Mouse (Mus musculus): ENCODE measurements around the gene Smarcc1.
"Not testable (repeated sequence)": the region's sequence is repeated elsewhere in the genome, so short reads cannot be mapped to it uniquely, and the experiment has no call there.

Gene Smarcc1

DNA sequence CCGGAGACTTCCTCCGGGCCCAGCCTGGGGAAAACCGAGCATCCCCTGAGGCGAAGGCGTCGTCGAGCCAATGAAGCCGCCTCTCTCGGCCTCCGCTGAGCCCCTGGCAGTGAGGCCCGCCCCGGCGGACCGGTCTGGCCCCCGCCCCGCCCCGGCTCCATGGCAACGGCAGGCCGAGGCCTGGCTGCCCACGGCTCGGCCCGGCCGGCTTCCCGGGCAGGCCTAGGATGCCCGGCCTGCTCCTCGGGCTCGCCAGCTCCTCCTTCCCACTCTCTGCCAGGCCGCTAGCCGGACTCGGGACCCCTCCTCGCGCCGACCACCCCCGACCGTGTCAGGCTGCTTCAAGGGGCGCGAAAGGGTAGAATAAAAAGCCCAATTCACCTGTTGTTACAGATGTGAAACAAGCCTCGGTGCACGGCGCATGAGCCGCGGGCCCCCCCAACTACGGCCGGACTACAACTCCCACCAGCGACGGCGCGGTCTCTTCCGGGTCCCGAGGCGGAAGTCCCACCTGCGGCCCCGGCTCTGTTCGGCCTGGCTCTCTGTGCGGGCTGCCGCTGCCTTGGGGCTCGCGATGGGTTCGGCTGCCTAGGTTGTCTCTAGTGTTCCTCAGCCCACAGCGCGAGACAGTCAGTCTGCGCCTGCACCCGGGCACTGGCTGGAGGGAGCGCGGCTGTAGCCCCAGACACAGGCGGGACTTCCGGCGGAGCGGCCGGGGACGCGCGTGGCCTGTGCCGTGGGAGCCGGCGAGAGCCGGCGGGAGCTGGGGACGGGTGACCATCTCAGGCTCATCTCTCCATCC is at the start of gene Smarcc1:
Gene Smarcc1, plus strand, starts transcription at position 732 of the 802 bp plus-strand sequence.
- in situ Hi-C loops (cut with MboI, MseI), result no loop called here

DNA sequence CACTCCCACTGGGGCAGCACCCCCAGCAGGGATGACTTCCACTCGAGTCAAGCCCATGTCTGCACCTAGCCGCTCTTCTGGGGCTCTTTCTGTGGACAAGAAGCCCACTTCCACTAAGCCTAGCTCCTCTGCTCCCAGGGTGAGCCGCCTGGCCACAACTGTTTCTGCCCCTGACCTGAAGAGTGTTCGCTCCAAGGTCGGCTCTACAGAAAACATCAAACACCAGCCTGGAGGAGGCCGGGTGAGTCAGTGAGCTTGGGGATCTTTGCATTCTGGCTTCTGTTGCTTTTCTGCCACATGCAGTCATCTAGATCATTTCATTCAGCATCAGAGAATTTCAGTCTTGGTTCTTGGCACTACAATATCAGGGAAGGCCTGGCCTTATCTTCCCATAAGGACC is 48.8 kb upstream of the Smarcc1 start:
- in situ Hi-C loops (cut with MboI, MseI), result no loop called here

DNA sequence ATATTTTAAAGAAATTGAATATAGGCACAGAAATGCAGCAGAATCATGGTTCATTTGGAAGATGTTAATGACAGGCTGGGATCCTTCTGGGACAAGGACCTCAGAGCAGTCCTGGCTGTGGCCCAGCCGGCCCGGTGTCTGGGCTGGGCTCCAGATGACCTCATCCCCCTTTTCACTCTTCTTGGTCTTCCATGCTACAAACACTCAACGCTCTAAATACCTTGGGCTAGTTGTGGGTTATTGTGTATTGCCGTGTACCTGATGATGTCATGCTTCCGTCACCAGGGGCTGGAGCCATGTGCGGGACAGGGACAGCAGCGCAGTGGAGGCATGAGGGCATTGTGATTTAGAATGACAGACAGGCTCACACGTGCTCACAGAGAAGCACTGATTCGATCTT is 47.1 kb upstream of the Smarcc1 start:
- in situ Hi-C loops (cut with MboI, MseI), result loop anchor here (5.0 to 10.0 kb wide), 2 partner anchors 88 to 176 kb away; no protein-coding TSS in a partner anchor

DNA sequence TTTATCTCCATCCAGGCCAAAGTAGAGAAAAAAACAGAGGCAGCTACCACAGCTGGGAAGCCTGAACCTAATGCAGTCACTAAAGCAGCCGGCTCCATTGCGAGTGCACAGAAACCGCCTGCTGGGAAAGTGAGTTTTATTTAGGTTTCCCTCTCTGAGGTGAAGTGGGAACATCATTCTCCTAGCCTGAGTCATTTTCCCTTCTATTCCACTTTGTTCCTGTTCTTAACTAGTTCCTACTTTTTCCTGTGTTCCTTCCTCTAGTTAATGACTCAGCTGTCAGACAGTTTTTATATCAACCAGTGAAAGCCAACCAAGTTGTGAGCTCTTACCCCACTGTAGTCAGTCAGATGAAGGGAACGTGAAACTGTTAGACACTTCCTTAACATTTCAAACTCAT is 46.5 kb upstream of the Smarcc1 start:
- in situ Hi-C loops (cut with MboI, MseI), result loop anchor here (5.0 to 10.0 kb wide), 2 partner anchors 89 to 176 kb away; no protein-coding TSS in a partner anchor

DNA sequence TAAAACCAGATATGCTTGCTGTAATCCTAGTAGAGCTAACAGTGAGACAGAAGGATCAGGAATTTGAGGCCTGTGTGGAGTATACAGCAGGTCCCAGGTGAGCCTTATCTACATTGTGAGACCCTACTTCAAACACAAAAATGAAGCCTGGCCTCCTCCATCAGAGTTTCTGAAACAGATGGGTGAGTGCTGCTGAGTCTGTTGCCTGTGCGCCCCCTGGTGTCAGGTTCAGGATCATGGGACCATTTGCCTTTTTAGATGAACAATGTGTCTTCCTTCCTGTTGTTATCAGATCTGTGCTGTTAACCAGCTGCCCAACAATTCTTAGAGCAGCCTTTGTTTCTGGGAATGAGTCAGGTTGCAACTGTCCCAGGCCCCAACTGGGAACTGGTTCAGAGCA is 45.7 kb upstream of the Smarcc1 start:
- in situ Hi-C loops (cut with MboI, MseI), result loop anchor here (5.0 to 10.0 kb wide), 2 partner anchors 90 to 177 kb away; no protein-coding TSS in a partner anchor

DNA sequence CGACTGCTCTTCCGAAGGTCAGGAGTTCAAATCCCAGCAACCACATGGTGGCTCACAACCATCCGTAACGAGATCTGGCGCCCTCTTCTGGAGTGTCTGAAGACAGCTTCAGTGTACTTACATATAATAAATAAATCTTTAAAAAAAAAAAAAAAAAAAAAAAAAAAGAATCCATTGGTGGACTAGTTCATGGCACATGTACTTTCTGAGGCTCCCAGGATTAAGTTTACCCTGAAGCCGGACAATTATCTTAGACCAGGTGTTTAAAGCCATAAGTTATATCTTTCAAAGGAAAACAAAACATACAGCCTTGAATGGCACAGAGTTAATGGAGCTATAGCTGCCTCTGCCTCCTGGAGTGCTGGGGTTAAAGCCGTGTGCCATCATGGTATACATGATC is 41.0 kb upstream of the Smarcc1 start:
- in situ Hi-C loops (cut with MboI, MseI), result loop anchor here (10.0 kb wide), 1 partner anchor 182 kb away; no protein-coding TSS in a partner anchor

DNA sequence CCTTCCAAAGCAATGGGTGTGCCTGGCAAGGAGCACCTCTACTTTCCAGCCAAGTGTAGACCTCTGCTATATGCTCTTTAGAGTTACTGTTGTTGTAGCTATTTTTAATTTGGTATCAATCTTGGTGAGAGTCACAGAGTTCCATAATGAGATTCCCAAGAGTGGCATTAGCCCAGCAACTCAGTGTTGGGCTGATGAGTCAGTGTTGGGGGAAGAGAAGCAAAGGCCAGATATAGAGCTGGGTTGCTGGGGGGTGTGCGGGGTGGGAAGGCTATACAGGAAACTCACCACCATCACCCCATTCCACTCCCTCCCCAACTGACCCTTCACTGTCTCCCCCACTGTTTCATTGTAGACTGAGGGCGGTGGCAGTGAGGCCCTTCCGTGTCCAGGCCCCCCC is 36.4 kb upstream of the Smarcc1 start:
- in situ Hi-C loops (cut with MboI, MseI), result no loop called here

DNA sequence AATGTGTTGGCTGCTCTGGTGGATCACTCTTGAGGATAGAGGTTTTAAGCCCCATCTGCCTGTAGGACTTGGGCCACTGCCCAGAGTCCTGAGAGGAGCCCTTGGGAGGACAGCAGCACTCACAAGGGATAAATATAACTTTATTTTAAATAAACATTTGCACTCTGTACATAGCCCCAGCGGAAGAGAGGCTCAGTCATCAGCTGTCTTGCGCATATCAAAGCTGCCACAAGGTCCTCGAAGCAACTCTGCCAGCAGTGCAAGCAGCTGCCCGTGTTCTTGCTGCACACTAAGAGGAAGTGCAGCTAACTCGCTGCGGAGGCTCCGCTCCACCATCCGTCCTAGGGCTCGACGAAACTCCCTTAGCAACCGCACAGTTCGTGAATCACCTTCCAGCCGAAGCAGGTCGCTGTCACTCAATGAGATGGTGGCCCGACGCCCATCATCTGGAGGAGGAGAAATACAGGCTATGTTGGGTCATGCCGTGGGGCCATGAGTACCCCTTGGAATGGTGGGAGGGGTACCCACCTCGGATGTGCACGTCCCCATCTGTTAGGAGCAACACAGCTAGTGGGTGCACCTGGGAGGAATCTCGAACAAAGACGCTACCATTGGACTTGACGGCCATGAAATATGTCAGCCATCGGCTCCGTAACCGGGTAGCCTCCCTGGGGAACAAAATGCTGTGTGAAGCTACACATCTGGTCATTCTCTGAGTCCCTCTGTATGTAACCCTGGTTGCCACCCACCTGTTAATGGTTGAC is 33.1 kb upstream of the Smarcc1 start:
- in situ Hi-C loops (cut with MboI, MseI), result no loop called here

DNA sequence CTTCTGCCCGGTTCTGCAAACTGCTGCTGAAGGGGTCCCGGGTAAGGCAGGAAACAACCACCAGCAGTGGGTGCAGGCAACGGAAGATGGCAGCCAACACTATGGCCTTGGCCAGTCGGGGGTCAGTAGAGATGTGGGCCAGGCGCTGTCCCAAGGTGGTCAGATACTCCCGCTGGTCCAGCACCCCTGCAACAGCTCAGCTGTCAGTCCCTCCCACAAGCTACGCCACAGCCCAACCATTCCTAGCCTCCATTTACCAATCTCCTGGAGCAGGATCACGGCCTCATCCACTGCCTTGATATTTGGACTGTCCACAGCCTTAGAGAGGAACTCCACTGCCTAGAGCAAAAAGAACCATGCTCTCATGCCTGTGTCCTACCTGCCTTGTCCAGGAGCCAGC is 31.8 kb upstream of the Smarcc1 start:
- in situ Hi-C loops (cut with MboI, MseI), result no loop called here

DNA sequence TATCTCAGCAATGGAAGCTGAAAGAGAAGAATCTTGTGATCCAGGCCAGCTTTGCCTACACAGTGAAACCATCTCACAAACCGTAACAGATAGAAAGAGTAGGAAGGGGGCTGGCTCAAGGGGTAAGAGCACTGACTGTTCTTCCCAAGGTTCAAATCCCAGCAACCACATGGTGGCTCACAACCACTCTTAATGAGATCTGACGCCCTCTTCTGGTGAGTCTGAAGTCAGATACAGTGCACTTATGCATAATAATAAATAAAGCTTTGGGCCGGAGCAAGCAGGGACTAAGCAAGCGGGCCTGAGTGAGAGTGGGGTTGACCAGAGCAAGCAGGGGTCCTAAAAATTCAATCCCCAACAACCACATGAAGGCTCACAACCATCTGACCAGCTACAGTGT is 24.2 kb upstream of the Smarcc1 start:
- in situ Hi-C loops (cut with MboI, MseI), result no loop called here

DNA sequence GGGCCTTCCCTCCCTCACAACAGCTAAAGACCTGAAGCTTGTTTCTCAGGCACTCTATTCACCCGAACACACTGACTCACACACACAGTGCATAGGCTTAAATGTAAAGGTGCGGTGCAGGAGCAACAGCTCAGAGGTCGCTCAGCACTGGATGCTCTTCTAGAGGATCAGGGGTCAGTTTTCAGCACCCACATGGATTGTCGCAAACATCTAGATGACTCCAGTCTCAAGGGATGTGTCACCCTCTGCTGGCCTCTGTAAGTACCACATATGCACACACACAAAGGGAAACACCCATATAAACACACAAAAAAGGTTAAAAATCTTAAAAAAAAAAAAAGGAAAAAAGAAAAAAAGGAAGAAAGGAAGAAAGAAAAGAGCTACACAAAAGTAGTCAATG is 22.7 kb upstream of the Smarcc1 start:
- in situ Hi-C loops (cut with MboI, MseI), result no loop called here

DNA sequence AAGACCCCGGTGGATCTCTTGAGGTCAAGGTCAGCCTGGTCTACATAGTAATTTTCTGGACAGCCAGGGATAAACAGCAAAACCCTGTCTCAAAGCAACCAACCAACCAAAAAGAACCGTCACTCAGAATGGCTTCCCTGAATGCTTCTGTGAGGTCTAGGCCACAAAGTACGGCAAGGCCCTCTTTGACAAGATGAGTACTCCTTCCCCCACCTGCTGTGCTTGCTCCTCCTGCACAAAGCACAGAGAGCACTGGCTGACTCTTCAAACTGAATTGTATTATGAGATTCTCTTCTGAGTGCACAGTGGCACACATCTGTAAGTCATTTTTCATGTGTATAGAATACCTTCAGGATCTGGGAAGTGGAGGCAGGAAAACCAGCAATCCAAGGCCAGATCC is 19.7 kb upstream of the Smarcc1 start:
- in situ Hi-C loops (cut with MboI, MseI), result no loop called here

DNA sequence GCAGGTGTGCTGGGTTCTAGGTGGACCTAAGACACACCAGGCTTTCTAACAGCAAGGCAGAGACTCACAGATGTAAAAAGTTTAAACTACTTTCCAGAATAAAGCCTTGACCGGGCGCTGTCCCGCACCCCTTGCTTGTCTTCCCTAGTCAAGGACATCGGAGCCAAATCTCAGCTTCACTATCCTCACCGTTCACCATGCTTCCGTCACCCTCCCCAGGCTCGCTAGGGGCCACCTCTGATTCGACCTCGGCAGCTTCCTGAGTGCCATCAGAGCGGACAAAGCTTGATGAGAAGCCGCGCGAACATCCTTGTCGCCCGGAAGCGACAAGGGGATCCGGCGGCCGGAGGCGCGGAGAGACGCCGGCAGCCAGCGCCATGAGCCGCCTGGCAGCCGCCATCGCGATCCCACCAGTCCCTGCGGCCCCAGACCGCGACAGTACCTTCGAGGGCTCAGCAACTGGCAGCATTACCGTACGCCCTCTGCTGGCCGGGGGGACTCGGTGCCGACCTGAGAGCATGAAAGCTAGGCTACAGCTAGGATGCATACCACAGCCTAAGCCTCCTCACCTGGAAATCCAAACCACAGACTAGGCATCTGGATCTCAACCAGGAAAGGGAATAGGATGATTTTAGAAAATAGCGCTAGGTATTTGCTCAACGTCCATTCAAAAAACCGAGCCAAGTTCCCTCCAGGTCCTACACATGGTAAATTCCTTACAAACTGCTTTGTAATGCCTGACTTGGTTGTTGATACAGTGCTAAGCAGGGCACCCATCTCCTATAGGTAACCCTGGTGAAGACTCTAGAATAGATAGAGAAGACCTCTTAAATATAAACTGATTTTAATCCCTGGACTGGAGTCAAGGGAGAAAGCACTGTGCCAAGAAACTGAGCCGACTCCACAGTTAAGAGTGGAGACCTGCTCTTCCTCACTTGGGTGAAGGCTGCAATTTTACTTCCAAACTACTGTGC is 16.6 kb upstream of the Smarcc1 start:
- in situ Hi-C loops (cut with MboI, MseI), result no loop called here

DNA sequence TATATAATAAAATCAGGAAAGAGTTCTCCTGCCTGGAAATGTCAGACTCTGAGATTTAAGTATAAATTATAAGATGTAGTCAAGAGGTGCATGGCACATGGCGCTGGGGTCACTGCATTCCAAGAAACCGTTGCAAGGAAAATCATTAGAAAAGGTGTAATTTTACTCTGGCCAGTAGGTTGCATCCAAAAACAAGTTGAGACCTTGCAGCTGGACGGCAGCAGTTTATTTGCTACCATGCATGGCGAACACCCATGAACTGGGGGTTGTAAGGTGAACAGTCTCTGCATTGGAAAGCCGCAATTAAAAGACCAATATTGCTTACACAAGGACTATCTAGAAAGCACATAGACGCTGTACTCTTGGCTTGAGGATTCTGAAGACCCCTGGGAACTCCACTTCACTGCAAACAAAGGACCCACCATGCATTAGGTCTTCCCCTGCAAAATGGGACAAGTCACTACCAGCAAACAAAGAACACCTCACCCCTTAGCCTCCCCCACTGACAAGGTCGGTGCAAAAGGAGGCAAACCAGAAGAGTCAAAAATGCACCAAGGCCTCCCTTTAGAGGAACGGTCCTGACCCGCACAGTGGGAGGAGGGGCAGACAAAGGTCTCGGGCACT is 1.0 kb upstream of the Smarcc1 start:
- in situ Hi-C loops (cut with MboI, MseI), result no loop called here

DNA sequence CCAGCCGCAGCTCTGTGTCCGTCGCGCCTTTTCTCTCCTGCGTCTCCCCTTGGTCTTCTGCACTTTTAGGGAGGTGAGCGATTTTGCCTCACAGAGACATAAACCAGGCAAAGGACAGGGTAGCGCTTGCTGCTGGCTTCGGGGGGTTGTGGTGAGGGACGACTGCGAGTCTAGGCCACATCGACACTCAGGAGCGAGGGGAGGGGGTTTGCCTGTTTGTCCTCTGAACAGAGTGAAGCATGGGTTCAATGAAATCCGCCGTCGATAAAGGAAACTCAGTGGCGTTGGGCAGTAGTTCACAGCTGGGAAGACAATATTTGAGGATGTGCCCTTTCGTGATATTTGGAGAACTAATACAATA is 251 bp downstream of the Smarcc1 start, which contains the start of gene Dhx30:
Gene Dhx30, minus strand, starts transcription at position 52 of the 361 bp plus-strand sequence.
- in situ Hi-C loops (cut with MboI, MseI), result no loop called here

DNA sequence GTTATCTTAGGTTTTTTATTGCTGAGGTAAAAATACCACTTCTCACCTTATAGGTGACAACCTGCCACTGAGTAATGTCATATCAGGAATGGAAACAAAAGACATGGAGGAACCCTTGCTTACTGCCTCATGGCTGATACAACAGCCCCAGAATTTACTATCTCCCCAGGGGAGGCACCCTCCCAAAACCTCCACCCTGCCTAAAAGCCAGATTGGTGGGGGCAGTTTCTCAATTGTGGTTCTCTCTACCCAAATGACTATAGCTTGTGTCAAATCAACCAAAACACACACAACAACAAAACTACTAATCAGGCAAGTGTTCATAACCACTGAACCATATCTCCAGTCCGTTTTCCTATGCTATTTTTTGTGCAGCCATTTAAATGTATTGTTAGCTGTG is 741 bp downstream of the Smarcc1 start:
- in situ Hi-C loops (cut with MboI, MseI), result no loop called here

DNA sequence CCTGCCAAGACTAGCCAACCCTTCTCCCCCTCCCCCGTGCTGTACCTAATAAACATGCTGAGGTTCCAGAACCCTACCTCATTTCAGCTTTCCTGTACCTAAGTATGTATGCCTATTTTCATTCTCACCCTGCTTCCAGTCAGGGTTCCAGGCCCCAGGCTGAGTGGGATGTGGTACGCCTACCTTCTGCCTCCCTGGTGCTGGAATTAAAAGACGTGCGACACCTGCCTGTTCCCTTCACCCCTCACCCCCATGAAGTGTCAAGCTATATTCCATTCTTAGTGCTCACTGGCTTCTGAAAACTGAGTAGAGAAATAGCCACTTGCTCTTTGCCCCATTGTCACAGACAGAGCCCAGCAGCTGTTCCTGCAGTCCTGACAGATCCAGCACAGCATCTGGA is 3.9 kb downstream of the Smarcc1 start:
- in situ Hi-C loops (cut with MboI, MseI), result no loop called here

DNA sequence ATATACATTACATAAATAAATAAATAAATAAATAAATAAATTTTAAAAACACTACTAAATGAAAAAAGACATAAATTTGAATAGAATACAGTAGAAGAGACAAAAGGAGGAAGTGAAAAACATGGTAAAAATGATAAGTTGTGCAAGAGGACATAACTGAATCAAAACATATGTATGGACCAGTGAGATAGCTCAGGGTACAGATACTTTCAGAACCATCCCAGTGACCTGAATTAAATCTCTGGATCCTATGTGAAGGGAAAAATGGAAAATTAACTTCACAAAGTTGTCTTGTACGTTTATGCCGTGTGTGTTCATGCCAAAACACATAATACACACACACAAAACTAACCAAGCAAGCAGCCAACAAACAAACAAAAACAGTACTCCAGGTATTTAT is 5.8 kb downstream of the Smarcc1 start:
- in situ Hi-C loops (cut with MboI, MseI), result no loop called here

DNA sequence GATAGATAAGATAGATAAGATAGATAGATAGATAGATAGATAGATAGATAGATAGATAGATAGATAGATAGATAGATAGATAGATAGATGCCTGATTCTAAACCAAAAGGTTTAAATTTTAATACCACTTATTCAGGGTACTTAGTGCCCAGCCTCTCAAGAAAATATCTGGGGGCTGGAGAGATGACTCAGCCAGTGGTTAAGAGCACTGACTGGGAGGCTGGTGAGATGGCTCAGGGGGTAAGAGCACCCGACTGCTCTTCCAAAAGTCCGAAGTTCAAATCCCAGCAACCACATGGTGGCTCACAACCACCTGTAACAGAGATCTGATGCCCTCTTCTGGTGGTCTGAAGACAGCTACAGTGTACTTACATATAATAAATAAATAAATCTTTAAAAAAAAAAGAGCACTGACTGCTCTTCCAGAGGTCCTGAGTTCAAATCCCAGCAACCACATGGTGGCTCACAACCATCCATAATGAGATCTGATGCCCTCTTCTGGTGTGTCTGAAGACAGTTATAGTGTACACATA is 6.6 kb downstream of the Smarcc1 start:
- in situ Hi-C loops (cut with MboI, MseI), result not testable (repeated sequence)

DNA sequence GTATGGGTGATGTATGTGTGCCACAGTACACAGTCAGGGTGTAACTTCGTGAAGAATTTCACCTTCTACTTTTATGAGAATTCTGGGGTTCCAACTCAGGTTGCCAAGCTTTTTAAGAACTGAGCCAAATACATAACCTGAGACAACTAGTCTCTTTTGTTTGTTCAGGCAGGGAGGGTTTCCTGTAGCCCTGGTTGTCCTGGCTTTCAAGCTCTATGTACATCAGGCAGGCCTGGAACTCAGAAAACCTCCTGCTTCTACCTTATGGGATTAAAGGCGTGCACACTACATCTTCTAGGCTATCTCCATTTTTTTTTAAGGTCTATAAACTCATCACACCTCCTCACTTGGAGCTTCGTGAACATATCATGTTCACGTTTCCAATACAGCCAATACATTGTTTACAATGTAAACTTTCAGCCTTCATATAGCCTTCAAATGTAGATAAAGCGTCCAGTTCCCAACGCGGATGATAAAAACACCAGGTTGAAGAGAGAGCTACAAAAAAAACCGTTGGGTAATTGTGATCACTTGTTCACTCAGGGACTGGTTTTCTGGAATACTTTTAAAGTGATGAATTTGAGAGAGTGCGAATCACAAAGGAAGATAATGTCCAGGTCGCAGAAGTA is 13.5 kb downstream of the Smarcc1 start:
- in situ Hi-C loops (cut with MboI, MseI), result no loop called here

Measured in regulatory T cell (primary cell).